Mouse (Mus musculus) liver, embryonic 13.5 days (tissue): ENCODE data around the gene Vti1a. TPM values are rescaled to one million over a fixed set of nuclear protein-coding genes. Genes with fewer than 3 reads are reported as not detected.

Source experiments
- ATAC-seq: fragments of 200-750 bp; cut with Nextera tagmentation; 2 replicates; pipeline ENCODE4 v1.8.0; 2017; ENCODE audit warnings: low read depth, mild to moderate bottlenecking, moderate number of reproducible peaks, moderate library complexity
- DNase-seq: peaks from one replicate; pipeline ENCODE4 v3.0.0; 2022
- H3K27ac ChIP-seq: fragments of 300-500 bp; sonication (generic); 2 replicates; pipeline ENCODE4 v1.5.1; 2015; ENCODE audit warnings: moderate library complexity, mild to moderate bottlenecking, inconsistent platforms
- H3K27me3 ChIP-seq: fragments of 300-500 bp; sonication (generic); 2 replicates; pipeline ENCODE4 v1.6.1; 2015; ENCODE audit warnings: mild to moderate bottlenecking, inconsistent platforms
- H3K36me3 ChIP-seq: fragments of 300-500 bp; sonication (generic); 2 replicates; pipeline ENCODE4 v1.6.1; 2015; ENCODE audit warnings: mild to moderate bottlenecking, inconsistent platforms
- H3K4me1 ChIP-seq: fragments of 300-500 bp; sonication (generic); replicated peaks from 2 replicates; pipeline ENCODE4 v1.6.1; 2015; ENCODE audit warnings: inconsistent platforms
- H3K4me2 ChIP-seq: fragments of 300-500 bp; sonication (generic); 2 replicates; pipeline ENCODE4 v1.6.1; 2015; ENCODE audit warnings: inconsistent platforms, mild to moderate bottlenecking, moderate library complexity
- H3K4me3 ChIP-seq: fragments of 300-500 bp; sonication (generic); replicated peaks from 2 replicates; pipeline ENCODE4 v1.5.1; 2015; ENCODE audit warnings: mild to moderate bottlenecking, inconsistent platforms
- H3K9ac ChIP-seq: fragments of 300-500 bp; sonication (generic); 2 replicates; pipeline ENCODE4 v1.6.1; 2015; ENCODE audit warnings: mild to moderate bottlenecking, inconsistent platforms
- H3K9me3 ChIP-seq: fragments of 300-500 bp; sonication (generic); replicated peaks from 2 replicates; pipeline ENCODE4 v1.6.1; 2016; ENCODE audit warnings: inconsistent platforms
- WGBS: fragments of 180-500 bp; shearing (Covaris S2); methylation state at CpG from one replicate; pipeline ENCODE4 v1.1.7; 2015; ENCODE audit not compliant: insufficient replicate concordance; 5-methylcytosine and 5-hydroxymethylcytosine counted together
- polyA plus RNA-seq: library from polyadenylated mRNA; unstranded; fragments of >200 nt; fragmentation: Nextera tagmentation; extraction: Ambion mirVana; gene quantifications from 2 replicates; pipeline ENCODE4 v1.2.1, GENCODE M21; 2015

Gene Vti1a
- polyA plus RNA-seq, 1 experiment from 2014 or later: 16.7 TPM

DNA sequence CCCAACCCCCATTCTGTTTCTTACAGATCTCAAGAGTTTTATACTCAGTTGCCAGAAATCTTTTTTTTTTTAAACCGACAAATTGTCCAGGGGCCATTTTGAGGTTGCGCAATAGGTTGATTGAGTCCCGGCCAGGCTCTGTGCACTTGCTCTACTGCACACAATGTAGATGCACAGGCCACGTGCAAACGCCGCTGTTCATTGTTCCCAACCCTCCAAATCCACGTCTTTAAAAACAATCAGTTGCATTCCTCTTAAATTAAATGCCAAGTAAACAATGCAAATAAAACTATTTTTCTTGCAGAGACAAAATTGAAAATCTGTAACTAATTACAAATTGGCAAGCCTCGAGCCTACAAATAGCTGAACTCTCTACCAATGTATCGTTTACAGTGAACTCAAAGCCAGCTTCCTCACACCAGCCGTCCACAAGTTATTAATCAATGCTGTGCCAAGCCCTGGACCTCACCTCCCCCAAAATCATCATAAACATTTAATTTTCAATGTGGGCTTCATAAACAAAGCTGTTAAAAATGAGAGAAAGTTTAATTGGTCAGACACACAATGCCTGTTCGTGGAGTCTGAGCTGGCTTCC is 244.1 kb downstream of the Vti1a start:
- H3K4me3 ChIP-seq: no peak overlapping the region
- 82% methylated on average over 11 of the region's 11 CpGs for WGBS
- no peaks in the 10 kb centered on the region for H3K36me3 ChIP-seq
- peaks cover 48% of the 10 kb centered on the region for H3K4me1 ChIP-seq
- no peak overlapping the region for H3K9ac ChIP-seq
- no peaks in the 10 kb centered on the region for H3K9me3 ChIP-seq
- no peak overlapping the region for H3K27ac ChIP-seq
- DNase-seq (no peak), ATAC-seq (no peak)
- no peak overlapping the region for H3K4me2 ChIP-seq
- no peaks in the 10 kb centered on the region for H3K27me3 ChIP-seq

DNA sequence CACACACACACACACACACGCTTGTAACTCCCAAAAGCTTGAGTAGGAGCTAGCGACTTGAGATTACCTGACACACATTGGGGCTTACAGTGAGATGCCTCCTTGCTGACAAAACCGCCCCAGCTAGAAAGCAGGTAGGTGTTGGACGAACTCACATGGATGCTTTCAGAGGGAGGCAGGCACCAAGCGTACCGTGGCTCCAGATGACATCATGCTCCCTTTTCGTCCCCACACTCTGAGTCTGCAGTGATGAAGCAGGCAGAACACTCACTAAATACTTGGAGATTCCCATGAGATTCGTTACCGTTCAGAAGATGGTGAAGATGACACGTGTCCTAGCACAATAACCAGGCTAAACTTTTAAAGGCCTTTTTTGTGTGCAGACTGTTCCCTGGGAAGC is 245.4 kb downstream of the Vti1a start:
- H3K4me2 ChIP-seq: no peak overlapping the region
- no peaks in the 10 kb centered on the region for H3K27me3 ChIP-seq
- H3K9ac ChIP-seq: no peak overlapping the region
- no peak for DNase-seq
- no peak for ATAC-seq
- no peak overlapping the region for H3K27ac ChIP-seq
- no peaks in the 10 kb centered on the region for H3K9me3 ChIP-seq
- WGBS: 84% methylated on average over 10 of the region's 10 CpGs
- H3K4me3 ChIP-seq: no peak overlapping the region
- peaks cover 49% of the 10 kb centered on the region for H3K4me1 ChIP-seq
- H3K36me3 ChIP-seq: no peaks in the 10 kb centered on the region

DNA sequence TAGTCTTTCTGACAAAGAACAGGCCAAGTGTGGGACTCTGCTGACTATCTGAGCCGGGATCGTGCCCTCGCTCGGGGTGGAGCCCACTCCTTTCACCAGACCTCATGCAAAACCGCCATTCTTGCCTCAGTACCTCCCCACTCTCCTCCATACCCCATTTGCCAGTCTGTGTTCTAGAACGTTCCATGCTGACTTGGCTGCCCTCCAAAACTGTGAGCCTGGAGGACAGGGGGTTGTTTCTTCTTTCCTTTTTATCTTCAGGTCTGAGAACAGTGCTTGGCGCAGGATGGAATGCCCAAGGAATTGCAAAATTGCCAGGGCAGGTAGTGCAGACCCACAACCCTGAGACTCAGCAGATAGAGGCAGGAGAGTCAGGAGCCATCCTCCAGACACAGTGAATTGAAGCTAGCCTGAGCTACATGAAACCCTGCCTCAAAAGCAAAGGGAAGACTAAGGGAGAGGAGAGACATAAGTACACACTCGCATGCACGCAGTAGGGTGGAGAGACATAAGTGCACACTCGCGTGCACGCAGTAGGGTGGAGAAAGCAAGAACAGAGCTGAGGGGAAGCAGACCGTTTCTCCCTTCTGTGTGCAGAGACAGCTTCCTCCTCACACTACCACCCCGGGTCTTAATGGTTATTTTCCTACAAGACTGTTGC is 246.5 kb downstream of the Vti1a start:
- H3K27ac ChIP-seq: no peak overlapping the region
- 73% methylated on average over 14 of the region's 14 CpGs for WGBS
- H3K27me3 ChIP-seq: no peaks in the 10 kb centered on the region

DNA sequence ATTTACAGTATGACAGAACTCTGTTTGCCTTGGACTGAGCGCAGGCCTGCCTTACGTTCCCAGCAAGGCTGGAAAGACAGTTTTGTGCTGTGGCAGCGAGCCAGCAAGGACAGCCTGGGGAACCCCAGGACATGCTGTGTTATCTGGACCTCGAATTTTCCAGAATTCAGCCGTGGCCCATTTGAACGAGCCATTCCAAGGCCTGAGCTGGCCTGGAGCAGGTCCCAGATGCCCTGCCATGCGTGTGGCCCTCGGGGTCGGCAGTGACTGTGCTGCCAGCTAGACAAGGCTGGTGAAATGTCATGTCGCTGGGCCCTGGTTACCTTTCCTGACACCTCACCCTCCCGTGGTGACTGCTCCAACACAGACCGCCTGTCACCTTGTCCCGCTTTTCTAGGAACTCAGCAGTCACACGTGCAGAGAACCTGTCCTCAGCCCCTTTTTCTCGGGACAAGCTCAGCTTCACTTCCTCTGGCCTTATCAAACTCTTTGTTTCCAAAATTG is 247.1 kb downstream of the Vti1a start:
- Histone ChIP-seq H3K27ac (peak overlapping the region; percentile 67), H3K9ac (no peak overlapping the region), H3K4me1 (peaks cover 58% of the 10 kb centered on the region), H3K9me3 (no peaks in the 10 kb centered on the region), H3K36me3 (no peaks in the 10 kb centered on the region), H3K4me3 (no peak overlapping the region), H3K27me3 (no peaks in the 10 kb centered on the region), H3K4me2 (no peak overlapping the region)
- WGBS: 67% methylated on average over 15 of the region's 15 CpGs
- DNase-seq: no peak
- ATAC-seq: no peak

More for the DNA sequence above, 246.5 kb downstream of the Vti1a start:
- ATAC-seq (no peak), DNase-seq (no peak)
- Histone ChIP-seq H3K4me3 (no peak overlapping the region), H3K4me1 (peaks cover 56% of the 10 kb centered on the region), H3K9ac (no peak overlapping the region), H3K9me3 (no peaks in the 10 kb centered on the region), H3K36me3 (no peaks in the 10 kb centered on the region), H3K4me2 (no peak overlapping the region)

DNA sequence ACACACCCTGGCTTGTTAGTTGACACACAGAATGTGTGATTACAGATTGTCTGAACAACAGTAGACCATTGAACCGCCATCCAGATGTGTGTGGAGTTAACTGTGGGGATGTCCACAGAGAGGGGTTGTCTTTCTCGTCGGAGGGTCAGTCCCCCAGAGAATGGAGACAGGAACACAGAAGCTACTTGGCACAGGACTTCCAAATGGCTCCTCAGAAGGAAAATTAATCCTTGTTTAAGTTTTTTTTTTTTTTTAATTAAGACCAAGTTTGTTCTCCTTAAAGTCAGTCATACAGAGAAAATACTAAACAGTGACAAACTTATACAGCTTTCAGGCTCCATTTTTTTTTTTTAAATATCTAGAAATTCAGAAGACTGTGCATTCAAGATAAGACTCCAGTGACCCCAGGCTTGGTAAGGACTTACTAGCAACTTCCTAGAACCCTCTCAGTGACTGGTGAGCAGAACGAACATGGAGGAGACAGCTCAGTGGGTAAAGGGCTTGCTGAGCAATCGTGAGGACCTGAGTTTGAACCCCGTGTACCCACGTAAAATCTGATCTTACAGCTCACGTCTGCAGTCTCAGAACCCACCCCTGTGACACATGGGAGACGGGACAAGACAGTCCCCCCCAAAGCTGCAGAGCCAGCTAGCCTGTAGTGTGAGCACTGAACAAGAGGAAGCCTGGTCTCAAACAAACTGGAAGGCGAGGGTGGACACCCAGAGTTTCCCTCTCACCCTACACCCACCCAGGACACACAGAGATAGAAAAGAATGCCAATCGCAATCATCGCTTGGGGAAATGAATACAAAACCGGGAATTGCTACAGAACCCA is 248.2 kb downstream of the Vti1a start:
- Histone ChIP-seq H3K27me3 (no peaks in the 10 kb centered on the region), H3K4me1 (peaks cover 70% of the 10 kb centered on the region), H3K9me3 (no peaks in the 10 kb centered on the region), H3K27ac (peak overlapping the region; percentile 68), H3K4me2 (peak overlapping the region; percentile 28), H3K4me3 (no peak overlapping the region), H3K9ac (no peak overlapping the region), H3K36me3 (no peaks in the 10 kb centered on the region)
- ATAC-seq (peak; percentile 77), DNase-seq (peak; percentile 35)
- 40% methylated on average over 13 of the region's 13 CpGs for WGBS

DNA sequence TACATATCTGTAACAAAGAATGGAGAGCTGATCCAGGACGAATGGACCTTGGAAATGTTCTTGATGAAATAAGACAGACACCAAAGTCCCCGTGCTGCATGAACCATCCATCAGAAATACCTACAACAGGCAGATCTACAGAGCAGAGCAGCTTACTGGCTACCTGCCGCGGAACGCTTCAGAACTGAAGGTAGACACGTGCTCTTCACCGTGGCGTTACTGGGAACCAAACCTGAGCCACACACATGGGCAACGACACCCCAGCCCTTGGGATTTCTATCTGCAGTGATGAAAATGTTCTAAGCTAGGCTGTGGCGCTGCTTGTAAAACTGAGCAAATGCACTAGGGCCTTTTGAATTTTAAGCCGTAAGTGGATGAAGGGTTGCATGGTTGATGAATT is 249.0 kb downstream of the Vti1a start:
- H3K4me3 ChIP-seq: no peak overlapping the region
- H3K9ac ChIP-seq: no peak overlapping the region
- H3K9me3 ChIP-seq: no peaks in the 10 kb centered on the region
- H3K27ac ChIP-seq: no peak overlapping the region
- no peaks in the 10 kb centered on the region for H3K36me3 ChIP-seq
- WGBS: 79% methylated on average over 11 of the region's 11 CpGs
- DNase-seq (no peak), ATAC-seq (no peak)
- peaks cover 73% of the 10 kb centered on the region for H3K4me1 ChIP-seq
- H3K27me3 ChIP-seq: no peaks in the 10 kb centered on the region
- no peak overlapping the region for H3K4me2 ChIP-seq

DNA sequence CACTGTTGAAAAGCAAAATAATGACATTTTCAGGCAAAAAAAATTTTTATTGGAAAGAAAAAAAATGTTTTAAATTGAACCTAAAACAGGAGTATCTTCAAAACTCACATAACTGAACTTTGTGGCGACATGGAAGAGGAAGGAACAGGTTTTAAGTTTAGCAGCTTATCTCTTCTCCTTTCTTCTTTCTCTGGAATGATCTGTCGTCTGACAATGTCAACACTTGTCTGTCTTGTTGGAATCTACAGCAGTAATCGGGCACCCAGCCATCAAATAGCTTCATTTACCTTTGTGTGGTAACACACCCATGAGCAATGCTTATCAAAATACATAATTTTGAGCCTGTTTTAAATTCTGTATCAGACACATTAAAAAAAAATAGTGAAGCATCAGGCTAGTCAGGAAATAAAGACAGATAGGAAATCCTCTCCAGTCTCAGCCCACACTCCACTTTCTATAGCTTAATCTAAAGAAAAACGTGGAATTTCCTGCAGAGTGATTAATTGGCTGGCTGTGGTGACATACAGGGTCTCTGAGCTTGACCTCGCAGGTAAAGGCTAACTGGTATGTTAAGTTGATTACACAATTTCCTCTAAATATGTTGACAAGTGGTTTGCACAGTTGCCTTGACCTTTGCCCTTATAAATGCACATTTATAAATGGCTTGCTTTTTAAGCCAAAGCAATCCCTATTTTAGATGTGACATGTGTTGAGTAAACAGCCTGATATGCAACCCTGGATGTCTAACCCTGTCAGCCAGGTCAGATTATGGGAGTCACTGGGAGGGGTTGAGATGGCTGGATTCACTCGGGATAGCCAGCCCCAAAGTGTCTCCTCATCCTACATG is 249.7 kb downstream of the Vti1a start:
- ATAC-seq (no peak), DNase-seq (no peak)
- peak overlapping the region; percentile 35 for H3K27ac ChIP-seq
- H3K9me3 ChIP-seq: no peaks in the 10 kb centered on the region
- no peaks in the 10 kb centered on the region for H3K27me3 ChIP-seq
- 25% methylated on average over 6 of the region's 6 CpGs for WGBS
- no peak overlapping the region for H3K9ac ChIP-seq
- peaks cover 70% of the 10 kb centered on the region for H3K4me1 ChIP-seq
- no peak overlapping the region for H3K4me2 ChIP-seq
- no peaks in the 10 kb centered on the region for H3K36me3 ChIP-seq
- no peak overlapping the region for H3K4me3 ChIP-seq

DNA sequence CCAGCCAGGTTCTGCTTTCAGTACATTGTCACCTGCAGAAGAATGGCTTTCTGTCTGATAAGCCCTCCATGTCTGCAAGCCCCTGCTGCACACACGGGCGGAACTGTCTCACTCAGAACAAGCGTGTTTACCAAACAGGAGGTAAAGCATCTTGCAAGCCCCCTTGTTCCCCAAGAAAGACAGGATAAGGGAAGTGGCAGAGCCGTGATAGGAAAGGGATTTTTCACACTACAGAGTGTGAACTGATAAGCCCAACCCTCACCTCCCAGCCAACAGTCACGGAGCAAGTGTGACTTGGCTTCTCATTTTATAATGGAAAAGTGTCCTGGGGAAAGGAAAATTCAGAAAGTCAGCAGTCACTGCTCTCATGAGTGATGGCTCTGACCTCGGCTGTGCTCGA is 253.0 kb downstream of the Vti1a start:
- DNase-seq: no peak
- H3K4me1 ChIP-seq: peaks cover 57% of the 10 kb centered on the region
- H3K9me3 ChIP-seq: no peaks in the 10 kb centered on the region
- H3K27ac ChIP-seq: no peak overlapping the region
- no peak overlapping the region for H3K9ac ChIP-seq
- WGBS: 32% methylated on average over 7 of the region's 7 CpGs
- no peaks in the 10 kb centered on the region for H3K27me3 ChIP-seq
- H3K4me2 ChIP-seq: no peak overlapping the region
- H3K36me3 ChIP-seq: no peaks in the 10 kb centered on the region
- ATAC-seq: no peak
- no peak overlapping the region for H3K4me3 ChIP-seq

DNA sequence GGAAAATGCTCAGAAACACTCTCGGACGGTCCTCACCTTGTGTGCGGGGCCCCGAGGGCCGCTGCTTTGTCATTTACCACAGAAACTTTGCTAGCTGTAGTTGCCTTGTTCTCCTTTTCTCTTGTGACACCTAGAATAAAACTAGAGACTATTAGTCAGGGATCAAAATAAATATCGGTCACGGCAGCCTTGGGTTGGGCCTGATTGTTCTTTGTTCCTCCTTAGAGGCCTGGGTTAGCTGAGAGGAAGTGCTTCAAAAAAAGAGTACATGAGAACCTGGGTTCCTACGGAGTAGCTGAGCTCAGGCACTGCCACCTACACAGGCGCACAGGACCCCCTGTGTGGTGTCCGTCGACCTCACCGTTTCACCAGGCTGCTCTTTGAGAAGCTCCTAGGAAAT is 253.8 kb downstream of the Vti1a start:
- Histone ChIP-seq H3K9me3 (no peaks in the 10 kb centered on the region), H3K27me3 (no peaks in the 10 kb centered on the region), H3K9ac (no peak overlapping the region), H3K4me2 (no peak overlapping the region), H3K27ac (no peak overlapping the region), H3K4me1 (peaks cover 54% of the 10 kb centered on the region), H3K36me3 (no peaks in the 10 kb centered on the region), H3K4me3 (no peak overlapping the region)
- ATAC-seq: no peak
- WGBS: 65% methylated on average over 12 of the region's 12 CpGs
- DNase-seq: no peak

DNA sequence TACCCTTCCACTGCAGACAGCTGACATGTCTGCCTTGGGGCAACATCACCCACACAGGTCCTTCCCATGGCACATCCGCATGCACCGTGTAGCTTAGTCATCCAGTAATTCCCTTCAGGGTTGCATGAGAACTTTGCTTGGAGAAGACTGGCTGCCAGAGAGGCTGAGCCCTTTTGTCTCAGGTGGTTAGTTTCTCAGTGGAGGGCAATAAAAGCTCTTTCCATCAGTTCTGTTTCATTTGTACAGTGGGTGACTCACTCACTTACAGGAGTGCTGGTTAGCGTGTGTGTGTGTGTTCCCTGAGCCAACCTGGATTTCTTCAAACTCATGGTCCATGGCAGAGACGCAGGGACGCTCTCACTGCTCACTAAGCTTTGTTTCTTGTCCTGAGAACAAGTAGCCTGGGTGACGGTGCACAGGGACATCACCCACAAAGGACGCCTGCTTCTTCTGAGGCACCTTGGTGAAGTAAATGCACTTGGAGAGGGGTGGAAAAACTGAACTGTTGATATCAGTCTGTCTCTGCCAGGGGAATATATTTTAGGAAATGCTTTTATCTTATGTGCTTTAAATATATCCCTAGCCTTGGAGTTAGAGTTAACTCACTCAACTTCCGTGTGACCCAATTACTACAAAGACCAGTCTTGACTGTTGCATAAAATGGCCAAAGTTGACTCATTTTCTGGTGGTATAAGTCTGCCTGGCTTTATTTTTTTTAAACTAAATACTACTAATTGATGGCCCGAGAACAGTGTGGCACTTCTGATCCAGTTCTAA is 254.6 kb downstream of the Vti1a start:
- Histone ChIP-seq H3K9me3 (no peaks in the 10 kb centered on the region), H3K27ac (no peak overlapping the region), H3K4me2 (no peak overlapping the region), H3K4me3 (no peak overlapping the region), H3K36me3 (no peaks in the 10 kb centered on the region), H3K9ac (no peak overlapping the region), H3K27me3 (no peaks in the 10 kb centered on the region), H3K4me1 (peaks cover 46% of the 10 kb centered on the region)
- ATAC-seq: no peak
- DNase-seq: no peak
- WGBS: 80% methylated on average over 9 of the region's 9 CpGs
